Mouse (Mus musculus): Measurements from ENCODE around the gene Phyhipl.

GRCm38 (mm10) chr10:70533301-70533781 lies 122.4 kb downstream of the Phyhipl start:
- TF ChIP-seq USF1 (IDR thresholded peaks at IDR 0.05; ENCODE audit: low read depth) (no peak), MAX (IDR thresholded peaks at IDR 0.05; ENCODE audit: low read depth) (no peak), MYOD1 (IDR thresholded peaks at IDR 0.05; ENCODE audit: control insufficient read depth in 1 of 3, insufficient read length in 2 of 3, low read depth in 2 of 3) (no peak)

Data from myocyte (in vitro differentiated cells).